Mouse (Mus musculus) embryonic facial prominence, embryonic 13.5 days (tissue): Measurements from ENCODE around the gene Ubac2. TPM values are rescaled to one million over a fixed set of nuclear protein-coding genes. Genes with fewer than 3 reads are reported as not detected.
"Not testable (repeated sequence)": the region's sequence is repeated elsewhere in the genome, so short reads cannot be mapped to it uniquely, and the experiment has no call there.

Experiments
- ATAC-seq: fragments of 200-750 bp; cut with Nextera tagmentation; 2 replicates; pipeline ENCODE4 v1.8.0; 2017; ENCODE audit warnings: low read depth; ENCODE audit not compliant: insufficient number of reproducible peaks, insufficient read depth, low FRiP score, low TSS enrichment
- H3K27ac ChIP-seq: fragments of 300-500 bp; sonication (generic); 2 replicates; pipeline ENCODE4 v1.5.1; 2015; ENCODE audit warnings: moderate library complexity, mild to moderate bottlenecking, inconsistent platforms
- H3K27me3 ChIP-seq: fragments of 300-500 bp; sonication (generic); 2 replicates; pipeline ENCODE4 v1.6.1; 2015; ENCODE audit warnings: mild to moderate bottlenecking, inconsistent platforms
- H3K36me3 ChIP-seq: fragments of 300-500 bp; sonication (generic); 2 replicates; pipeline ENCODE4 v1.6.1; 2015; ENCODE audit warnings: mild to moderate bottlenecking, inconsistent platforms
- H3K4me1 ChIP-seq: fragments of 300-500 bp; sonication (generic); 2 replicates; pipeline ENCODE4 v1.6.1; 2015; ENCODE audit warnings: inconsistent platforms
- H3K4me2 ChIP-seq: fragments of 300-500 bp; sonication (generic); 2 replicates; pipeline ENCODE4 v1.6.1; 2015; ENCODE audit warnings: moderate library complexity, mild to moderate bottlenecking, inconsistent platforms
- H3K4me3 ChIP-seq: fragments of 300-500 bp; sonication (generic); 2 replicates; pipeline ENCODE4 v1.5.1; 2015; ENCODE audit warnings: mild to moderate bottlenecking, inconsistent platforms
- H3K9ac ChIP-seq: fragments of 300-500 bp; sonication (generic); 2 replicates; pipeline ENCODE4 v1.6.1; 2015; ENCODE audit warnings: mild to moderate bottlenecking, inconsistent platforms
- H3K9me3 ChIP-seq: fragments of 300-500 bp; sonication (generic); 2 replicates; pipeline ENCODE4 v1.6.1; 2016; ENCODE audit warnings: inconsistent platforms
- WGBS: fragments of 180-500 bp; shearing (Covaris S2); methylation state at CpG from one replicate; pipeline ENCODE4 v1.1.7; 2015; ENCODE audit warnings: mixed read lengths; 5-methylcytosine and 5-hydroxymethylcytosine counted together
- polyA plus RNA-seq: library from polyadenylated mRNA; unstranded; fragments of >200 nt; fragmentation: Nextera tagmentation; extraction: Ambion mirVana; gene quantifications from 2 replicates; pipeline ENCODE4 v1.2.1, GENCODE M21; 2015

The Ubac2 gene
- polyA plus RNA-seq, result 72.9 and 74.9 TPM in 2 replicates

DNA sequence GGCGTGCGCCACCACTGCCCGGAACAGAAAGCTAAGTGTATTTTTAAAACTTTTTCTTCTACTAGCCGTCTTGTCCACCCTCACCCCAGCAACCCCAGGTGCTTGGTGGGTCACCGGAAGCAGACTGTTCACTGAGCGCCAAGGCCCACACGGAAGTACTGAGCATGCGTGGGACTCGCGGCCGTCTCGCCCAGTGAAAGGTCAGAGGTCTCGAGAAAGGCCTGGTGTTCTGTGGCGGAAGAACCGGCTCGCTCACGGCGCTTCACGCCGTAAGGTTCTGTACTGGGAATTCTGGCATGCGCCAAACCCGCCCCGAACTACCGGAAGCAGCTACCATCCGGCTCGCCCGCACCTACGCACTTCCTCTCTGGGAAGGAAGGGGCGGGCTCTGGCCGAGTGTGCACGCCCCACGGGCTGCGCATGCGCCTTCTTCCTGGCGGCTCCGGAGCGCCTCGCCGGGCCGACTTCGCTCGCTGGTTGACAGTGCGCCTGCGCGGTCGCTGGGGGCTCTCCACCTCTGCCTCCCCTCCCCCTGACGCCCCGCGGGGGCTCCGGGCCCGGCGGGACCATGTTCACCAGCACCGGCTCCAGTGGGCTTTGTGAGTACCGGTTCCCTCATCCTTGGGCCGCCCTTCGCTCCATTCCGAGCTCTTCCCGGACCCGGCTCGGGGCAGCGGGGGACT lies at the start of gene Ubac2:
Ubac2 (plus strand) TSS at position 445 of the 683 bp plus-strand sequence.
- Histone ChIP-seq H3K9ac (peak within 1 kb of the TSS; percentile 85), H3K36me3 (no peaks in the 10 kb centered on the region), H3K4me1 (peaks cover 17% of the 10 kb centered on the region), H3K4me3 (peak within 1 kb of the TSS; percentile 92), H3K9me3 (no peaks in the 10 kb centered on the region), H3K27me3 (no peaks in the 10 kb centered on the region), H3K4me2 (peak within 1 kb of the TSS; percentile 87), H3K27ac (peak within 1 kb of the TSS; percentile 91)
- WGBS, result under 1% methylated on average over 61 of the region's 61 CpGs
- ATAC-seq, result peak; percentile 97

DNA sequence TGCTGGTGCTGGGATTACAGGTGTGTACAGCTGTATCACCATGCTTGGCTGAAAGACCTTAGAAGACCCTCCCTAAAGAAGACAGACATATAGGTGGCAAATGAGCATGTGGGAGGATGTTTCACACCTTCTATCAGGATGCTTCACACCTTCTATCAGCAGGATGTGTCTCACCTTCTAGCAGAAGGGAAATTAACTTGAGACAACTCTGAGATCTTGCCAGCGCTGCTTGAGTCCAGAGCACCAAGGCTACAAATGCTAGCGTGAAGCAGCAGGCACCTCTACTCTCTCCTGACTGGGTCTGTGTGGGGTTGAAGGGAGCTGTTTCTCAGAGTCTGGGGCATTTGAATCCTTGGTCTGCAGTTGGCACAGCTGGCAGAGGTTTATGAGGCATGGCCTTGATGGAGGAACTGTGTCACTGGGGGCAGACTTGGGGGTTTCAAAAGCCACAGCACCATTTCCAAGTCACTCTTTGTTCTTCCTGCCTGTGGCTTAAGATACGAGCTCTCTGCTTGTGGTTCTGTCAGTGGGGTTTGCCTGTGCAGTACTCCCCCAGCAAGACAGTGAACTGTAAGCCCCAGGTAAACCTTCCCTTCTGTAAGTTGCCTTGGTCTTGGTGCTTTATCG lies 48.5 kb upstream of the Ubac2 start:
- Histone ChIP-seq H3K27ac (no peak overlapping the region), H3K9me3 (no peaks in the 10 kb centered on the region), H3K36me3 (no peaks in the 10 kb centered on the region), H3K9ac (no peak overlapping the region), H3K4me2 (no peak overlapping the region), H3K4me1 (no peaks in the 10 kb centered on the region), H3K4me3 (no peak overlapping the region), H3K27me3 (no peaks in the 10 kb centered on the region)
- 83% methylated on average over 4 of the region's 4 CpGs for WGBS
- ATAC-seq, result no peak

DNA sequence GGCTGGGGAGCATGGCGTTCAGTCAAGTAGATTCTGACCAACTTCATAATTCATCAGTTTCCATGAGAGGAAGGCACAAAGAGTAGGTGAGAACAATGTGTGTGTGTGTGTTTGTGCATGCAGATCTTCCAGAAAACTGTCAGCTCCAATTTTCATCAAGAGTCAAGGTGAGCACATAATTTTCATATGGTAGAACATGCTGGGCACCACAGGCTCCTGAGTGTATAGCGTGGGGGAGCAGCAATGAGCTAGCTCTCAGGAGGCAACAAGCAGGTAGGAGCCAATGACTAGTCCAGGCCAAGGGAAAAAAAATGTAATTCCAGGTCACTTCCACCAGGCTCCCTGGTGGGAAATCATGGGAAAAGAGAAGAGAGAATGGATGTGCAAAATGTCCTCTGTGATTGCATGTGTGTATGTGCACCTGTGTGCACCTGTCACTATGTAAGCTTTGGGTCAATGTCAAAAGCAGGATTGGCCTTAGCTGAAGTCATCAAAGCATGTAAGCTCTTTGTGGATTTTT lies 45.4 kb upstream of the Ubac2 start:
- no peak for ATAC-seq
- no peaks in the 10 kb centered on the region for H3K4me1 ChIP-seq
- H3K9me3 ChIP-seq, result peaks cover 4% of the 10 kb centered on the region; the same call in 1 of the 2 replicates
- WGBS, result 77% methylated on average over 2 of the region's 2 CpGs
- no peak overlapping the region for H3K27ac ChIP-seq
- no peak overlapping the region for H3K4me3 ChIP-seq
- H3K27me3 ChIP-seq, result no peaks in the 10 kb centered on the region
- H3K4me2 ChIP-seq, result no peak overlapping the region
- H3K9ac ChIP-seq, result no peak overlapping the region
- no peaks in the 10 kb centered on the region for H3K36me3 ChIP-seq

DNA sequence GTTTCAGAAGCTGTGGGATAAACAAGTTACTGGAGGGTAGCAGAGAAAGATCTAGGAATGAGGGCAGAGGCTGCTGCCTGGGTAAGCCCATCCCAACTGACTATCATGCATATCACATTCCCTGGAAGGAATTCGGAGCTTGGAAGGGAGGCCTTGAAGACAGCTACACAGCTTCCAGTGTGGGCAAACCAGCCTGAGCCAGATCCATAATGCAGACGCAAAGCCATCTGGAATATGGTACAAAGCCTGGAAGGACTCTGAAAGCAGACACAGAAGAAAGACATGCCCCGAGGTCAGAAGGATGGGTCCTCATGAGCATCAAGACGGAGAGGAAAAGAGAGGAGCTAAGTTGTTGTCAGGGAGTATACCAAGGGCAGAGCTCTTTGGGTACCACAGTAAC lies 40.3 kb upstream of the Ubac2 start:
- H3K9me3 ChIP-seq, result peaks cover 11% of the 10 kb centered on the region
- H3K4me1 ChIP-seq, result no peaks in the 10 kb centered on the region
- H3K36me3 ChIP-seq, result no peaks in the 10 kb centered on the region
- no peak overlapping the region for H3K4me2 ChIP-seq
- WGBS, result 81% methylated on average over 4 of the region's 4 CpGs
- H3K9ac ChIP-seq, result no peak overlapping the region
- ATAC-seq, result no peak
- no peak overlapping the region for H3K4me3 ChIP-seq
- no peaks in the 10 kb centered on the region for H3K27me3 ChIP-seq
- no peak overlapping the region for H3K27ac ChIP-seq

DNA sequence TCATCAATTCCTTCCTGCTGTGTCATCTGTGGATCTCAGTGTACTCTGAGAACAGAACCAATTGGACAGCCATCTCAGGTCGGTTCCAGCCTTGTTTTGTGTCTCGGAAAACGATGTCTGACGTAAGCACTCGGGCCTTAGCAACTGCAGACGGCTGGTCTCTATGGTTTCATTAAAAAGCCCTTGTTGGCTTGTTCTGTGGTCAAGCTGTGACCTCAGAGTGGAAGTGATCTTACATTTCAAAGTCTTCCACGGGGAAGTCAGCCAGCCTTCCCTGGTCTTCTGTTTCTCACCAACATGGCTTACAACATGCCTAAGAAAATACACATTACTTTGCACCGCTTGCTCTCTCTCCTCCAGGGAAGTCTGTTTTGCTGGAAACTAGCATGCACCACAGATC lies 38.2 kb upstream of the Ubac2 start:
- no peak for ATAC-seq
- 81% methylated on average over 8 of the region's 8 CpGs for WGBS

DNA sequence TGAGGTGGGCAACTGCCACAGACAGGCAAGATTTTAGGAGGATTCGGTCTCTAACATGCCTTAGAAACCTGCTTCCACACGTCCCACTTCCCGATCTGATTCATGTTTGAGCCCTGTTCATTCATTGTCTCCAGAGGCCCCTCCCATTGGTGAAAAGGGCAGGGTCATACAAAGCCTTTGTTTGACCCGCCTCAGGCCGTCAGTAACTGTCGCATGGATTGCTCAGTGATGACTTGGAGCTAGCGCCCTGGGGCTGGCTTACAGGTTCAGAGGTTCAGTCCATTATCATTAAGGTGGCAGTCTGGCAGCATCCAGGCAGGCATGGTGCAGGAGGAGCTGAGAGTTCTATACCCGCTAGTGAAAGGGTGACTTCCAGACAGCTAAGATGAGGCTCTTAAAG lies 33.9 kb upstream of the Ubac2 start:
- Histone ChIP-seq H3K4me2 (no peak overlapping the region), H3K27ac (no peak overlapping the region), H3K4me1 (no peaks in the 10 kb centered on the region), H3K9me3 (no peaks in the 10 kb centered on the region), H3K27me3 (no peaks in the 10 kb centered on the region), H3K9ac (no peak overlapping the region), H3K4me3 (no peak overlapping the region), H3K36me3 (no peaks in the 10 kb centered on the region)
- 60% methylated on average over 8 of the region's 8 CpGs for WGBS
- no peak for ATAC-seq

More for the DNA sequence above, 38.2 kb upstream of the Ubac2 start:
- Histone ChIP-seq H3K4me3 (no peak overlapping the region), H3K9ac (no peak overlapping the region), H3K36me3 (no peaks in the 10 kb centered on the region), H3K4me2 (no peak overlapping the region), H3K4me1 (no peaks in the 10 kb centered on the region), H3K27me3 (no peaks in the 10 kb centered on the region), H3K9me3 (peaks cover 11% of the 10 kb centered on the region), H3K27ac (no peak overlapping the region)

DNA sequence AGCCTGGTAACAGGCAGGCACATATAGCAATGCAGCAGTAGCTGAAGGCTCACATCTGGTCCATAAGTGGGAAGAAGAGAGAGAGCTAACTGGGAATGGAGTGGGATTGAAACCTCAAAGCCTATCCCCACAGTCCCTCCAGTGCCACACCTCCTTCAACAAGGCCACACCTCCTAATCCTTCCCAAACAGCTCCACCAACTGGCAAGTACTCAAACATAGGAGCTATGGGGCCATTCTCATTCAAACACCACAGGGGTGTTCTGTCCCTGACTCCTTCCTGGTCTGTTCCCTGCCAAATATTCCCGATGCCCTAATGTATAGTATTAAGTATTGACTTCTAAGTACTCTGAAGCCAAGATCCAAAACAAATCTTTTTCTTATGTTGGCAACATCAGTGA lies 27.2 kb upstream of the Ubac2 start:
- no peak for ATAC-seq
- H3K4me1 ChIP-seq, result no peaks in the 10 kb centered on the region
- H3K4me2 ChIP-seq, result no peak overlapping the region
- no peaks in the 10 kb centered on the region for H3K9me3 ChIP-seq
- no peaks in the 10 kb centered on the region for H3K27me3 ChIP-seq
- no peak overlapping the region for H3K4me3 ChIP-seq
- H3K27ac ChIP-seq, result no peak overlapping the region
- no peaks in the 10 kb centered on the region for H3K36me3 ChIP-seq
- WGBS, result 92% methylated on average over 1 of the region's 1 CpGs
- H3K9ac ChIP-seq, result no peak overlapping the region

DNA sequence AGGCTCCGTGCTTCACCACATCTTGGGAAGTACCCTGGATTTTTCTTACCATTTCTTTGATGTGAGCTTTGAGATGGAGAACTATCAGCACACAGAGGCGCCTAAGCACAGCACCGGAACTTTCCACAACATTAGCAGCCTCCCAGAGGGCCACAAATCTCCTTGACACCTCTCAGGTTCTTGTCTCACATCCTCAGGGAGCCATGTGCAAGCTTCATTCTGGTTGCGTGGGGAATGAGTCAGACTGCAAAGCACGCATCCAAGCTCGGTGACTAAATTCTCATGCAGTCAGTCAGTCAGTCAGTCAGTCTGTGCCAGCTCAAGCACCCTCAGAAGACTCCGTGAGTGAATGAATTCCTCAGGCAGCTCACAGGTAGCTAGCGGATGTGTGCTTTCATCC lies 25.9 kb upstream of the Ubac2 start:
- 83% methylated on average over 8 of the region's 8 CpGs for WGBS
- Histone ChIP-seq H3K4me2 (no peak overlapping the region), H3K4me3 (no peak overlapping the region), H3K9ac (no peak overlapping the region), H3K4me1 (no peaks in the 10 kb centered on the region), H3K36me3 (no peaks in the 10 kb centered on the region), H3K27ac (no peak overlapping the region), H3K27me3 (no peaks in the 10 kb centered on the region), H3K9me3 (no peaks in the 10 kb centered on the region)
- no peak for ATAC-seq

DNA sequence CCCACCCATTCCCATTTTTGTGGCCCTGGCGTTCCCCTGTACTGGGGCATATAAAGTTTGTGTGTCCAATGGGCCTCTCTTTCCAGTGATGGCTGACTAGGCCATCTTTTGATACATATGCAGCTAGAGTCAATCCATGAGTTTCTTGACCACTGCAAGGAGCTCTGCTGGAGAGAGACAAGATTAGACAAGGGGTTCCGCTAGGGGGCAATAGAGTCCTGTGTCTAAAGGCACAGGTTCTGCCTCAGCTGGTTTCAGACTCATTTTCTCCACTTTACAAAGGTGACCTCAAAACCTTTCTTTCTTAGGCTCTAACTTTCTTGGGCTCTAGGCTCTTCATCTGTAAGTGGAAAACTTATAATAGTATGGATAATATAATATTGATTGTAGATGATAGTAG lies 13.3 kb upstream of the Ubac2 start:
- not testable (repeated sequence) for H3K27me3 ChIP-seq, H3K4me1 ChIP-seq, H3K4me3 ChIP-seq, H3K9me3 ChIP-seq, H3K36me3 ChIP-seq, H3K27ac ChIP-seq, H3K4me2 ChIP-seq, ATAC-seq, H3K9ac ChIP-seq
- 16% methylated on average over 2 of the region's 2 CpGs for WGBS

DNA sequence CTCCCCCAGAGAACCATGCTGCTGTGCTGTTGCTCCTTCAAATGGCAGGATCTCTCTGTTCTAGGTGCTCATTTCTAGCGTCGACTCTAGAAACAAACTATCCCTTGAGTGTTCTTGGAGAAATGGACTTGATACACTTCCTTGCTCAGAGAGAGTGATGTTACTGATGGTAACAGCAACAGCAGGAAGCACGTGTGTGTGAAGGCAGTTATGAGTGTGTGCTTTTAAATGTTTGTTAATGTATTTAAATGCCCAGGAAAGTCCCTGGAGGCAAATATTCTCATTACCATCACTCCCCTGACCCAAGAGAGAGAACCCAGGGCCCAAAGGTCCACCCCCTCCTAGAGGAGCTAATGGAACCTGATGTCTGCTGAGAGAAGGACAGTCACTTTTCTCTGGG lies 11.8 kb upstream of the Ubac2 start:
- Histone ChIP-seq H3K9me3 (no peaks in the 10 kb centered on the region), H3K27ac (no peak overlapping the region), H3K9ac (no peak overlapping the region), H3K4me1 (no peaks in the 10 kb centered on the region), H3K4me3 (no peak overlapping the region), H3K36me3 (no peaks in the 10 kb centered on the region), H3K4me2 (no peak overlapping the region), H3K27me3 (no peaks in the 10 kb centered on the region)
- WGBS, result 73% methylated on average over 3 of the region's 3 CpGs
- no peak for ATAC-seq

DNA sequence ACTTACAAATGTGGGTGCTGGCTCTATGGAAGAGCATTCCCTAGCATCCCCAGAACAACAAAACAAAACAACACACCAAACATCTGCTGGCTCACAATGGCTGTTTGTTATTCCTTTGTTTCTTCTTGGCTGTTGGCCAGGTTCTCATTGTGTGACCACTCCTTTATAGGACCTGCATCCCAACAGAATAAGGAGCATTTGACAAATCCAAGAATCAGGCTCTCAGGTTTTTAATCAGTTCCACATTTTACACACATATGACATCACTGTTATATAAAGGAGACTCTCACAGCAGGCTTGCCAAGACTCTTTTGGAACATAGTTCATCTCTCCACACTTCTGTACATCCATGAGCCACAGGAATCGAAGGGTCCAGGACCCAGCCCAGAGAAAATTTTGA lies 9.3 kb upstream of the Ubac2 start:
- H3K36me3 ChIP-seq, result no peaks in the 10 kb centered on the region
- no peaks in the 10 kb centered on the region for H3K9me3 ChIP-seq
- H3K27ac ChIP-seq, result no peak overlapping the region
- H3K4me2 ChIP-seq, result no peak overlapping the region
- H3K9ac ChIP-seq, result no peak overlapping the region
- no peak for ATAC-seq
- H3K4me3 ChIP-seq, result no peak overlapping the region
- no peaks in the 10 kb centered on the region for H3K4me1 ChIP-seq
- H3K27me3 ChIP-seq, result no peaks in the 10 kb centered on the region
- WGBS, result 68% methylated on average over 1 of the region's 1 CpGs

DNA sequence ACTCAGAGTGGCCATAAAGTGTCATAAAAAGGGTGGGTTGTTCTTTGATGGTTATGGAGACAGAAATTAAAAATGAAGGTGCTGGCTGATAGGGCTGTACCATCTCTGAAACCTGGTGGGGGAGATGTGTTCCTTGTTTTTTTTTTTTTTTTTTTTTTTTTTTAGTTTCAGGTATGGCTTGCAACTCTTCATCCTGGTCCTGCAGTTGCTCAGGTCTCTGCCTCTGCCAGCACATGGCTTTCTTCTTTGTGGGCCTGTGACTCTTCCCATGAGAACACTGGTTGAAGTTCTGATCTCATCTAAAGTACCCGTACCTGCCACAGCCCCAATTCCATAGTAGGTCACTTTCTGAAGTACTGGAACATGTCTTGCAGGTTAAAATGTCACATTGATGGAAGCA lies 5.7 kb upstream of the Ubac2 start:
- H3K4me2 ChIP-seq, result no peak overlapping the region
- no peaks in the 10 kb centered on the region for H3K27me3 ChIP-seq
- WGBS, result 67% methylated on average over 1 of the region's 1 CpGs
- no peak overlapping the region for H3K27ac ChIP-seq
- 0 out of 2 replicates have a peak, but pooled peaks cover 4% of the 10 kb centered on the region for H3K4me1 ChIP-seq
- no peaks in the 10 kb centered on the region for H3K36me3 ChIP-seq
- ATAC-seq, result no peak
- H3K4me3 ChIP-seq, result no peak overlapping the region
- no peaks in the 10 kb centered on the region for H3K9me3 ChIP-seq
- H3K9ac ChIP-seq, result no peak overlapping the region
